Mouse (Mus musculus) kidney, postnatal 0 days (tissue): Measurements from ENCODE around the gene Rpl26. TPM values are rescaled to one million over a fixed set of nuclear protein-coding genes. Genes with fewer than 3 reads are reported as not detected.

Experiments
- ATAC-seq: fragments of 200-750 bp; cut with Nextera tagmentation; replicated peaks from 2 replicates; pipeline ENCODE4 v1.8.0; 2017; ENCODE audit warnings: low read depth, moderate number of reproducible peaks, moderate TSS enrichment, moderate library complexity; ENCODE audit not compliant: low FRiP score
- DNase-seq: peaks from one replicate; pipeline ENCODE4 v3.0.0-alpha.2; 2016; ENCODE audit warnings: low spot score
- H3K27ac ChIP-seq: fragments of 300-500 bp; sonication (generic); 2 replicates; pipeline ENCODE4 v1.5.1; 2014; ENCODE audit warnings: mild to moderate bottlenecking
- H3K27me3 ChIP-seq: fragments of 300-500 bp; sonication (generic); 2 replicates; pipeline ENCODE4 v1.6.1; 2014; ENCODE audit warnings: low read length, mixed read lengths; ENCODE audit not compliant: insufficient read depth
- H3K36me3 ChIP-seq: fragments of 300-500 bp; sonication (generic); 2 replicates; pipeline ENCODE4 v1.6.1; 2014; ENCODE audit warnings: low read length, mixed read lengths; ENCODE audit not compliant: insufficient read depth
- H3K4me1 ChIP-seq: fragments of 300-500 bp; sonication (generic); replicated peaks from 2 replicates; pipeline ENCODE4 v1.6.1; 2014; ENCODE audit warnings: antibody characterized with exemption, low read length, mixed read lengths; ENCODE audit not compliant: insufficient read depth
- H3K4me2 ChIP-seq: fragments of 300-500 bp; sonication (generic); 2 replicates; pipeline ENCODE4 v1.6.1; 2014; ENCODE audit warnings: mild to moderate bottlenecking, low read length, moderate library complexity, mixed read lengths
- H3K4me3 ChIP-seq: fragments of 300-500 bp; sonication (generic); replicated peaks from 2 replicates; pipeline ENCODE4 v1.5.1; 2014; ENCODE audit warnings: low read depth, low read length
- H3K9ac ChIP-seq: fragments of 300-500 bp; sonication (generic); 2 replicates; pipeline ENCODE4 v1.6.1; 2014; ENCODE audit warnings: low read depth, low read length
- H3K9me3 ChIP-seq: fragments of 300-500 bp; sonication (generic); replicated peaks from 2 replicates; pipeline ENCODE4 v1.6.1; 2016; ENCODE audit warnings: low read length, inconsistent platforms, mixed read lengths
- CTCF ChIP-seq: IDR thresholded peaks from 2 replicates; pipeline ENCODE4 v1.5.1; 2016; ENCODE audit warnings: antibody characterized with exemption, low read depth, mild to moderate bottlenecking, moderate library complexity
- WGBS: fragments of 180-500 bp; shearing (Covaris S2); extraction: QIAGEN DNeasy Blood & Tissue Kit; methylation state at CpG from one replicate; pipeline ENCODE4 v1.1.7; 2014; 5-methylcytosine and 5-hydroxymethylcytosine counted together
- polyA plus RNA-seq: library from polyadenylated mRNA; unstranded; fragments of >200 nt; fragmentation: Nextera tagmentation; extraction: Ambion mirVana; gene quantifications from 2 replicates; pipeline ENCODE4 v1.2.1, GENCODE M21; 2015

The Rpl26 gene
- polyA plus RNA-seq, 1 experiment from 2014 or later: 1,312 TPM

DNA sequence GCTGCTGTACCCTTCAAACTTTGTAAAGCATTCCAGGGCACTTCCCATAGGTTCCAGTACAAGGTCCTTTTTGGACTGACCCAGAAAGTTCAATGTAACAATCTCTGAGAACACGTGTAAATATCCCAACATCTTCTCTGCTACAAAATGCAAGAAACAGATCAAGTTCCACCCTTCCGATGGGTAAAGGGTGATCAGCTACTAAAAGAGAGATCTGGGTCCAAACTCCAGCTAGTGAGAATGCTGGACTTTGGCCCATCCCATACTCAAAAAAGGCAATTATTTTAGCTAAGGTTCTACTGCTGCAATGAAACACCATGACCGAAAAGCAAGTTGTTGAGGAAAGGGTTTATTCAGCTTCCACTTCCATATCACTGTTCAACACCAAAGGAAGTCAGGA lies 46.8 kb upstream of the Rpl26 start:
- Histone ChIP-seq H3K9me3 (no peaks in the 10 kb centered on the region), H3K27ac (peak overlapping the region; percentile 100), H3K36me3 (no peaks in the 10 kb centered on the region), H3K4me1 (peaks cover 5% of the 10 kb centered on the region; the same call in 1 of the 2 replicates), H3K4me3 (no peak overlapping the region), H3K4me2 (no peak overlapping the region), H3K27me3 (no peaks in the 10 kb centered on the region), H3K9ac (no peak overlapping the region)
- no peak for TF ChIP-seq CTCF
- no peak for ATAC-seq
- no peak for DNase-seq
- WGBS: 79% methylated on average over 3 of the region's 3 CpGs

DNA sequence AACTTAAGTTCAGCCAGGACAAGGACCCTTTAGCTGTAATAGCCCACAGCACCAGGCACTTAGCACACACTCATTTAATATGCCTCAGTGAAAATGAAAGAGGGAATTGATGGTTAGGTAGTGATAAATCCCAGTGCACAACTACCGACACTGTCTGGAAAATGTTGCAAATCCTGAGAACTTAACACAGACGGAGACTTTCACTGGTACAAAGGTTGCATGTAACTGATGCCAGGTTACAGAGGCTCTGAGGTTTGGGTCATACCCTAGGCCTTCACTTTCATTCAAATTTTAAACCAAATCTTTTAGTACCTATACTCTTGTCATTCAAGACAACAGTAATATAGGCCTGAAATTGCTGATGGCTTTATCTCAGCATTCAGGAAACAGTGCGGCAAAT lies 44.1 kb upstream of the Rpl26 start:
- no peaks in the 10 kb centered on the region for H3K4me1 ChIP-seq
- TF ChIP-seq CTCF: no peak
- H3K27me3 ChIP-seq: no peaks in the 10 kb centered on the region
- no peak overlapping the region for H3K27ac ChIP-seq
- no peak overlapping the region for H3K4me3 ChIP-seq
- ATAC-seq (no peak), DNase-seq (no peak)
- no peak overlapping the region for H3K4me2 ChIP-seq
- H3K9me3 ChIP-seq: no peaks in the 10 kb centered on the region
- no peaks in the 10 kb centered on the region for H3K36me3 ChIP-seq
- 88% methylated on average over 3 of the region's 3 CpGs for WGBS
- H3K9ac ChIP-seq: no peak overlapping the region

DNA sequence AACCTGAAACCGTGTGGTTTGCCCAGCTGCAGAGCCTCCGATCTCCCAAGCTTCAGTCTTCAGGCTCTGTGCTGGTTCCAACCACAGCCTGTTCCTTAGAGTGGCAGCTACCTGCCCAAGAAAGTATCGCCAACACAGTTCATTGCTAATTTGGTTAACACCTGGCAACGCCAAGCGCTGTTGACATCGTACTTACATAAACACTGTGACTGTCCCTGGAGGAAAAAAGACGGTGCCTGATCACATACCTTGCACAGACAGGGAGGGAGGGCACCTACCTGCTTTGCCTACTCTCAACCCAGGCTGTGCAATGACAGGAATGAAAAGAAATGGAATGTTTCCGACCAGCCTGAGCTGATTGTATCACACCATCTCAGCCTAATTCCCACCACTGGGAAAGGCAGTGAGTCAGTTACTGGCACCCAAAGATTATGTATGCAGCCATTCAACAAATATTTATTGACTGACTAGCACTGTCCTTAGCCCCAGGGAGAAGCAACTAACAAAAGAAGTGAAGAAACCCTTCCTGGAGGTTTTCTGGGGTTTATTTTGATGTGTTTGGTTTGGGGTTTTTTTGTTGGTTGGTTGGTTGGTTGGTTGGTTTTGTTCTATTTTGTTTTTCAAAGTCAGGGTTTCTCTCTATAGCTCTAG lies 41.3 kb upstream of the Rpl26 start:
- ATAC-seq: no peak
- H3K9me3 ChIP-seq: no peaks in the 10 kb centered on the region
- TF ChIP-seq CTCF: no peak
- no peak overlapping the region for H3K9ac ChIP-seq
- no peaks in the 10 kb centered on the region for H3K4me1 ChIP-seq
- H3K27me3 ChIP-seq: no peaks in the 10 kb centered on the region
- H3K4me2 ChIP-seq: no peak overlapping the region
- H3K36me3 ChIP-seq: no peaks in the 10 kb centered on the region
- no peak overlapping the region for H3K27ac ChIP-seq
- DNase-seq: no peak
- H3K4me3 ChIP-seq: no peak overlapping the region
- WGBS: 76% methylated on average over 8 of the region's 8 CpGs

DNA sequence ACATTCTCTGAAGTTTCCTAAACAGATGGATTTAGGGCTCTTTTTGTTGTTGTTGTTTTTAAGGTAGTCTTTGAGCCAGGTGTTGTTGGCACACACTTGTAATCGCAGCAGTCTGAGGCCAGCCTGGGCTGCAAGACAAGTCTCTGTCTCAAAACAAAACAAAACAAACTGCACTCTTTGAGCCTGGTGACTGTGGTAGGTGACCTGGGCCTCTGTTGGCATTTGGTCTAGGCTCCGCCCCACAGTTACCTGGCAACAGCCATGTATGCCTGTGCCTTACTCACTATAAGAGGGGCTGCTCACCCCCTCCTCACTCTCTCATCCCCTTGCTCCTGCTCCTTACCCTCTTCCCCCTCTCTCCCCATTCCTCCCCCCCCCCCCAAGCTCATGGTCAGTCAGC lies 39.1 kb upstream of the Rpl26 start:
- WGBS: 73% methylated on average over 2 of the region's 2 CpGs
- TF ChIP-seq CTCF: no peak
- H3K36me3 ChIP-seq: no peaks in the 10 kb centered on the region
- H3K4me1 ChIP-seq: no peaks in the 10 kb centered on the region
- H3K27me3 ChIP-seq: no peaks in the 10 kb centered on the region
- H3K9me3 ChIP-seq: no peaks in the 10 kb centered on the region
- H3K4me3 ChIP-seq: no peak overlapping the region
- no peak overlapping the region for H3K27ac ChIP-seq
- no peak overlapping the region for H3K9ac ChIP-seq
- no peak overlapping the region for H3K4me2 ChIP-seq
- ATAC-seq: no peak
- no peak for DNase-seq

DNA sequence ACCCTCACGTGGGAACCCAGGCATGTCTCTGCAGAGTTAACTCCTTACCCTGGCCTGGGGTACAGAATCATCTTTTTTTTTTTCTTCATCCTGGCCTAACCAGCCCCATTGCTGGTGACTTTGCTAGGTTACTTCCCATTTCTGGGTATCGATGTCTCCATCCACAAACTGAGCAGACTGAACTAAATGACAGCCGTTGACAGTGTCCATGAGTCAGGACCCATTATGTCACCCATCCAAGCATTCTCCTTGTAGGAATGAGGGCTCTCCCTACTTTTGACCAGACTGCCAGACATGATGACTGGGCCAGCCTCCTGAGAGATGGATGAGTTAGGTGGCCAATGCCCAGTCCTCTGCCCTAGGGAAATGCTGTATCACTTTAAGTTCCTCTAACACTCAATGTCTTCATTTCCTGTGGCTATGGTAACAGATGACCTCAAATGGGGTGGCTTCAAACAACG lies 37.7 kb upstream of the Rpl26 start:
- Histone ChIP-seq H3K36me3 (no peaks in the 10 kb centered on the region), H3K9me3 (no peaks in the 10 kb centered on the region), H3K4me1 (no peaks in the 10 kb centered on the region), H3K27ac (0 out of 2 replicates have a peak overlapping the region, but pooled peaks have one; percentile 6), H3K4me3 (no peak overlapping the region), H3K4me2 (no peak overlapping the region), H3K27me3 (no peaks in the 10 kb centered on the region), H3K9ac (no peak overlapping the region)
- ATAC-seq (no peak), DNase-seq (no peak)
- 62% methylated on average over 4 of the region's 4 CpGs for WGBS
- TF ChIP-seq CTCF: no peak

DNA sequence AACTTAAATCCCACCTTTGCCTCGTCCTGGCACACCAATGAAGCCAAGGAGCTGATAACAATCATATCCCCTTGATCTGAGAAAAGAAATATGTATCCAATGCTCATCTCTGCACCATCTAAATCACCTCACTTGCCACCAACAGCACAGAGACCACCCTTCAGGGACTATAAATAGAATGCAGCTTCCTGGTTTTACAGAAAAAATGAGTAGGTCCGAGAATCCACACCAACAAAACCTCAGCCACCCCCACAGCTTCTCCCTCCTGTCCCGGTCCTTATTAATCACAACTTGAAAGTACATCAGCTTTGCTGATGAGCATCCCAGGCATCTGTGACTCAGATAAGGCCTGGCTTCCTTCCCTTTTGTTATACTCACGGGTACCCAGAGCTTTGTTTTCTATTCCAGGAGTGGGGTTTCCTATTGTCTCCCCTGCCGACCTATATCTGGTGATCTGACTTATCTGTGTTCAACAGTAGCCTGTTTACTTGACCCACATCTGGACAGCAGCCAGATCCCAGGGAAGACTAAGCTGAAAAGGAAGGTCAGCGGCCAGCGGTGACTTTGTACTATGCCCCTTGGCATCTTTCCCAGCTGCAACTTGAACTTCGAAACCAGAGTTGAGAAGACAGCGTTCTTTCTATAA lies 36.7 kb upstream of the Rpl26 start:
- no peaks in the 10 kb centered on the region for H3K9me3 ChIP-seq
- no peak overlapping the region for H3K4me3 ChIP-seq
- H3K27ac ChIP-seq: 0 out of 2 replicates have a peak overlapping the region, but pooled peaks have one; percentile 6
- 25% methylated on average over 9 of the region's 9 CpGs for WGBS
- no peak overlapping the region for H3K4me2 ChIP-seq
- ATAC-seq (peak; percentile 69; the same call in 1 of the 2 replicates), DNase-seq (peak; percentile 87)
- H3K27me3 ChIP-seq: no peaks in the 10 kb centered on the region
- no peak overlapping the region for H3K9ac ChIP-seq
- TF ChIP-seq CTCF: no peak
- H3K4me1 ChIP-seq: no peaks in the 10 kb centered on the region
- H3K36me3 ChIP-seq: no peaks in the 10 kb centered on the region
